Mouse (Mus musculus) myocyte (in vitro differentiated cells): ENCODE results near the gene Cuedc2.

Source experiments
- POLR2A ChIP-seq: IDR thresholded peaks from one replicate; pipeline ENCODE4 v1.6.1; 2011; ENCODE audit warnings: low read depth, mild to moderate bottlenecking, control low read depth, moderate library complexity; ENCODE audit not compliant: insufficient read length
- TCF12 ChIP-seq: IDR thresholded peaks from one replicate; pipeline ENCODE4 v1.6.1; 2011; ENCODE audit warnings: mild to moderate bottlenecking, control low read depth; ENCODE audit not compliant: poor library complexity, insufficient read depth, severe bottlenecking
- USF1 ChIP-seq: IDR thresholded peaks from one replicate; pipeline ENCODE4 v1.6.1; 2011; ENCODE audit warnings: low read depth, mild to moderate bottlenecking, control low read depth, moderate library complexity

GRCm38 (mm10) chr19:46324366-46324765 is 14.1 kb downstream of the Cuedc2 start:
- TF ChIP-seq TCF12 (no peak), USF1 (no peak), POLR2A (no peak)
